Mouse (Mus musculus) mouse embryonic stem cell (cell line): ENCODE data around the gene Adam30.

Source experiments
- in situ Hi-C, 2 experiments: fragments of 300-500 bp; cut with MboI; formaldehyde crosslinking; loops; 1 replicate in 1 of 2; 3 replicates in 1 of 2; pipeline ENCODE4 v1.14.3; 2019 to 2020; ENCODE audit warnings: low sequenced_read_pairs in 2 of 2, low pct_unique_long_range_greater_than_20kb in 1 of 2, mixed read lengths in 1 of 2; ENCODE audit not compliant: unreplicated experiment in 1 of 2

Adam30 gene

DNA sequence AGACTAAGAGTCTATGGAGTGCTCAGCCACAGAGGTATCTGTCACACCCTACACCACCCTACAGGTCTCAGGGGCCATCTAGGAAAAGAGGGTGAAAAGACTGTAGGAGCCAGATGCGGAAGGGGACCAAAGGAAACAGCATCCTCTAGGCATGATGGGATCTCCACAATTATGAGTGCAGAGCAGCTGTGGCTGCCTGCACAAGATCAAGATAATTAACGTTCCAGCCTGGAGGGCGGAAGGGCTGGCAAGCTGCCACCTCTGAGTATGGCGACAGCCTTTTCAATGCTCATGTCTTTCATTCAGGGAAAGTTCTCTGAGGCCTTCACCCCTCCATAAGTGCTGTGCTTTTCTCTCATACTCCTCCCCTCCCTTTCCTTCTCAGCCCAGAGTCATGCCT, 1.1 kb upstream of the Adam30 start:
- in situ Hi-C loops = no loop called here

DNA sequence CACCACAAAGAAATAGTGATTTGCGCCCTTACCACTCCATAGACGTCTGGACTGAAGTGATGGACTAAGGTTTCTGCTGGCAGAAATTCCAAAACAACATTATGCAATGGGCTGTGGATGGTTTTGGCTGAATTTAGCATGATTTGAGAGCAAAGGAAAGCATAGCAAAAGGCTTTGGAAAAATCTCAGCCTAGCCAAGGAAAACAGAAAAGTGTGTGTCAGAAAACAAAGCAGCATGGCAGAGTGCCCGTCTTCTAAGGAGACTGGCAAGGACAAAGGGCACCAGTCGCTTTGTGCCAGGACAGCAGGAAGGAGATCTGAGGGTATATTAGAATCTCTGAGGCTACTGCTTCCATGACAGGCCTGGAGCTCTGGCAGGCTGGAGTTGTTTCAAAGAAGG, 17.9 kb downstream of the Adam30 start:
- in situ Hi-C loops = no loop called here

DNA sequence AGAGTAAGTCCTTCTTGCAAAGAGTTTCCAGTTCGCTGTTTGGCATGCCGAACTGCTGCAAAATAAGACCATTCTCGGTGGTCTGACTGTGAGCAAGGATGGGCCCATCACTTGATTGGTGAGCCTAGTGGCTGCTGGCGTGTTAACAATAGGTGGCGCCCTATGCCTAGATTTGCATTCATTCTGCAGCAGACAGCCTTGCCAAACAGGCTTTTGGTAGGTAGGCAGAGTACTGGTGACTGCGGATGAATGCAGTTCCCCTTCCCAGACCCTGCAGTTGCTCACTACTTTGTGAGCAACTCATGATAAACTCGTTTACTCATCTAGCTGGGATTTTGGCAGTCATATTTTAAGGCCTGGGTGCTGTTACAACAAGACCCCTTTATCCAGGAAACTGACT, 20.4 kb downstream of the Adam30 start:
- in situ Hi-C loops = no loop called here

DNA sequence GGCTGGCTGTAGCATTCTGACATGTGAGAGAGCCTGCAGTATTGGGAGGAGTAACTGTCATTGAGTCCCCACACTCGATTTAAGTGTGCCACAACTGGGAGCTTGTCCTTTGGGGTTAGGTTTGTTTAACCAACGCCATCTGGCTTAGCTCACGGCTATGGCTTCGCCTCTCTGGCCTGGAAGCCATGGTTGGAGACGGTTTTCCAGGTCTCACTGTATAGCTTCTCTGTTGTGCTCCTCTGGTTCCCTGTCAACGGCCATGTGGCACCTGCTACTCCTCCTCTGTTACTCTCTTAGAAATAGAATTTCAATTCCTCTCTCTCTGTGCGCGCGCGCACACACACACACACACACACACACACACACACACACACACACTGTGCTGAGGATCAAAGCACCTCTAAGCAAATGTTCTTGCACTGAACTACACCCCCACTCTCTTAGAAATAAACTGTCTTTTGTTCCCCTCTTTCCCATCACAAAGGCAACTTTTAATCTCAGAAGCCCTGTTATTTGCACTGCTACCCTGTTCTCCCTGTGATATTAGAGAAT, 24.8 kb downstream of the Adam30 start:
- in situ Hi-C loops = no loop called here

DNA sequence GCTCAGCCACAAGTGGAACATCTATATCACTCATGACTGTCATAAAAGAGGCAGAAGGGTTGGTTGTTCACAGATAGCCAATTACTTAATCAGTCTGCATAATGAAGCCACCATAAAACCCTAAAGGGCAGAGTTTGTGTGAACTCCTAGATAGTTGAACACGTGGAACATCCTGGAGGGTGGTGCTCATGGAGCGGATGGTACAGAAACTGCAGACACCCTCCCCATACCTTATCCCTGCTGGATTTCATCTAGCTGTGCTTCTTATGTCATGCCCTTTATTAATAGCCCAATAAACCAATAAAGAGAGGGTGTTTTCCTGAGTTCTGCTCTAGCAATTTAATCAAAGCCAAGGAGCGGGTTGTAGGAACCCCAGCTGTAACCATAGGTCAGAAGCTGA, 27.3 kb downstream of the Adam30 start:
- in situ Hi-C loops = no loop called here

DNA sequence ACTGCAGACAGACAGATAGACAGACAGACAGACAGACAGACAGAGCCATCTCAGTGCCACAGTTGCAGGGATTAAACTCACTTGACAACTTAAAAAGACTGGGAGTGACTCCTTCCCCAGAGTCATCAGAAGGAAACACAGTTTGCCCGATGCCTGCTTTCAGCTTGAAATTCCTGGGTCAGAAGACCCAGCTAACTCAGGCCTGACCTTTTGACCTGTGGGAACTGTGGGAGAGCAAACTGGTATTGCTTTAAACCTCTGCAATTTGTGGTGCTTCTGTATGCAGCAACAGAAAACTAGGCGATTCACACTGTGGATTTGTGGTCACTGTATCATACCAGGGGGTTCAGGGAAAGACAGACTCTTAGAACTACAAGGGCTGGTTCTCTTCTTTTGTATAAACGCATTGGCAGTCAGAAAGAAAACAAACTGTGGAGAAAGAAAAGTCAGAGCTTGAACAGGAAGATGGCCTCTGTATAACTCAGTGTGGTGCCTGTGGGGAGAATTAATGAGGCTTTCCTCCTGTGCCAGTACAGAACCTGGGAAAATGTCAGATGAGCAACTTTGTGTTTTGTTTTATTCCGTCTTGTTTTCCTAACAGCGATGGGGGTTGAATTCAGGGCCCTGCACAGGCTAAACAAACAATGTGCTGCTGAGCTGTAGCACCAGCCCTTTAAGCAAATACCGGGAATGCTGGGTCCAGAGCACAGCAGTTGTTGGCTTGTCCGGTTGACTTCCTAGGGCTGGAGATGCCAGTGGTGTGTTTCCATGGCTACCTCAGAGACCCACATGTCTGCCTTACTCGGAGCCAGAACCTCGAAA, 37.5 kb downstream of the Adam30 start:
- in situ Hi-C loops = no loop called here

DNA sequence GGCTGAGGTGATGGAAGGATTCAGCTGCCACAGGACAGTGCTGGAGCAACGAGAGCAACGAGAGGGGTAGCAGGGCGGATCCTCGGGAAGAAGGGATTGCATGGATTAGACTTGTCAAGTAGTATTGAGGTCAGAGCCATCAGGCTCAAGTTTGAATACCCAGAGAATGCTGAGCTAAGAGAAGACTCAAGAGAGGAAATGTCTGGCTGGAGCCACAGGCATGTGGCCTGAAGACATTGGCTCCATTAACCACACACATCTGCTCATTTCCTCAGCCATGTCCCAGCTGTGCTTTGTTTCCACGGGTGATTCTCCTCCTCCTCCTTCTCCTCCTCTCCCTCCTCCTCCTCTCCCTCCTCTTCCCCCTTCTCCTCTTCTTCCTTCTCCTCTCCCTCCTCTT, 39.3 kb downstream of the Adam30 start:
- in situ Hi-C loops = no loop called here

DNA sequence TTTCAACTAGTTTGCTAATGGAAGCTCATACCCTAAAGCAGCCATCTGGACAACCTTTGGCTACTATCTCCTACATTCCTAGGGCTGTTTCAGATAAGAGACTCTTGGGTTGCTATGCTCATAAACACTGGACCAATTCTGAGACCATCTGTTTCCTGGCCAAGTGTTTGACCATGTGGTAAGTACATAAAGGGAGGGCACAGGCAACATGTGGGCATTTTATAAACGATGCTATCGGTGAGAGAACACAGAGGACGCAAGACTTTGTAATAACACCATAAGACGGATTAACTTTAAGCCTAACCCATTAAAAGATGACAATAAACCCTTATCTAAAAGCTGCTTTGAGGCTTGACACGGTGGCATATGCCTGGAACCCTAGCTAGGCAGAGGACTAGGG, 42.9 kb downstream of the Adam30 start:
- in situ Hi-C loops = no loop called here

DNA sequence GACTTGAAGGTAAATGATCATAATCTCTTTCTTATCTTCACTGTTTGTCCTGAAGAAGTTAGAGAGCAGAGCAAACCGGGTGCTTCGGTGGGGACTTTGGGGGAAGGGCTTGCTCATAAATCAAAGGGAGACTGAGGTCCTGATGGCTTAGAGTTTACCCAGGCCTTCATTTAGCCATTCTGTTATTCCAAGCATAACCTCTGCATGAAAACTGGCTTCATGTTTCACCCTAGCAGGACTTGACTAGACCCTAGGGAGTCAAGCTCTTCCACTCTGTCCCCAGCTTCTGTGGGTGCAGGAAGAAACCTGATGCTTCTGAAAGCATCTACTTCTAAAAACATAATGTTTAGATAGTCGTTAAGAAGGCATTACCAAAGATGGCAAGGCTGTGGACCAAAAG, 46.5 kb downstream of the Adam30 start:
- in situ Hi-C loops = no loop called here

DNA sequence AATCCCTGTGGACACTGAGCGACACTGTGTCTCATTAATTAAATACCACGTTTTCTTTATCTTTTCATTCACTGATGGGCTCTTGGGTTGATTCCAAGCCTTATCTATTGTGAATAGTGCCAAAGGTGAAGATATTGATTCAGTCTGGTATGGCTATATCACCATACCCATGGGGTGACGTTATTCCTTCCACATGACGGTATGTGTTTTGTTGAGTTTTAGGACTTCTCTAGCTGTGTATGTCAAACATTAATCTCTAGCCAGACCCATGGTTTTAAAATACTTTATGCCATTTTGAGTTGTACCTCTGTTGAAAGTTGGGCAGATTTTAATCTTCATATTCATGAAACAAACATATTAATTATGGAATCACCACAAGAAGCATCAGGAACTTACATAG, 48.7 kb downstream of the Adam30 start:
- in situ Hi-C loops = no loop called here

DNA sequence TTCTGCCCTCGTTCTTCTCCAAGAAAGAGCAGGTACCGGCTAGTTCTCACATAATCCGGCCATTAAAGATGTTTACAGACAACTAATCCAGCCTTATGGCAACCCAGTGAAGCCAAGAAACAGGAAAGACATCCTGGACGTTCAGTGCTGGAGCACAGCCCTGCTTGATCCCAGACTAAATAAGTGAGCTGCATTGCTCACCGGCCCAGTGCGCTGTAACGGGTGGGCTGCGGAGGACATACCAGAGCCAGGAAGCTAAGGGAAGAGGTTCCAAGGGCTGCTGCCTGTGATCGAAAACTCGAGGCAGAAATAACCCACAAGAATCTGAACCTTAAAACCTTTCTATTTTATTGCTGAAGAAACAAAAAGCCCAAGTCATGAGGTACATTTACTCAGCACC, 50.4 kb downstream of the Adam30 start:
- in situ Hi-C loops = no loop called here

DNA sequence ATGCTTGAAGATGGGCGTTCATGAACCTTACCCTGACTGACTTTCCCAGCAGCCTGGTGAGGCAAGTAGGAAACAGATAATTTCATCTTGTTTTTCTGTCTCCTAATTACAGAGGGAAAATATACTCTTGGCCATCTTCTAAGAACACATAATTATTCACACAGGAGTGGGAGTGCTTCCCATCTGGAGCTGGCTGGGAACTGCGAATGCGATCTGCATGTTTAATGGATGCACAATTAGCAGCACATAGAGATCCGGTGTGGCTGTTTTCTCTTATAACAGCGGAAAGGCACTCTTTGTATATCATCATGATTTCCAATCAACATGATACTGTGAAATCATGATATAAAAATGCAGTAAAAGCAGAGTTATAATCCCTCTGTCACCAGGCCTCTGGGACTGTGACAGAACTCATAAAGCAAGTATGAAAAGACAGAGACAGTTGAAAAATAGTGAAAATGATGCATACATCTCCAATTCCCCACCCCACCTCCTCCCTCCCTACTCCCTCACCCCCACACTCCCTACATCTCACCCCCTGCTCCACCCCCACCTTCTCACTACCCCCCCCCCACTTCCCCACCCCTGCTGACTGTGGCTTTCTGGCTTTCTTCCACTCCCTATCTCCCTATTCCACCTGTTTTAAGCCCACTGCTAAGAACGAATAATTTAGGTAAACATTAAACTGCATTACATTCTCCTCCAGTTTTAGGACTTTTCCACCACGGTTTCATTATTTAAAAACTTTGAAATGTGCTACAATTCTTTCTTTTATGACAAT, 51.1 kb downstream of the Adam30 start:
- in situ Hi-C loops = no loop called here
